Mouse (Mus musculus): ENCODE data around the gene Lamtor1. TPM values are rescaled to one million over a fixed set of nuclear protein-coding genes. Genes with fewer than 3 reads are reported as not detected.
"Not testable (repeated sequence)": the region's sequence is repeated elsewhere in the genome, so short reads cannot be mapped to it uniquely, and the experiment has no call there.

The Lamtor1 gene
- polyA plus RNA-seq, 1 experiment from 2014 or later = 132 TPM

GRCm38 (mm10) chr7:101935957-101936356, 30.3 kb downstream of the Lamtor1 start:
- Histone ChIP-seq H3K36me3 (ENCODE audit: control insufficient read depth, insufficient read depth, low read length) (no peaks in the 10 kb centered on the region), H3K9me3 (ENCODE audit: control insufficient read depth, low read length) (no peaks in the 10 kb centered on the region), H3K4me3 (ENCODE audit: low read depth, low read length) (no peak overlapping the region), H3K27me3 (ENCODE audit: control insufficient read depth, insufficient read depth, low read length) (no peaks in the 10 kb centered on the region), H3K9ac (ENCODE audit: low read length) (no peak overlapping the region), H3K4me2 (no peak overlapping the region), H3K27ac (ENCODE audit: low read depth, low read length) (no peak overlapping the region), H3K4me1 (ENCODE audit: control insufficient read depth, insufficient read depth, low read length) (peaks cover 5% of the 10 kb centered on the region; the same call in 1 of the 2 replicates)
- no peak for ATAC-seq (ENCODE audit: low FRiP score)
- over 99% methylated on average over 4 of the region's 4 CpGs for WGBS
- DNase-seq (ENCODE audit: low spot score, missing footprints) = no peak

GRCm38 (mm10) chr7:101936996-101937395, 31.3 kb downstream of the Lamtor1 start:
- whole genome bisulfite sequencing = 95% methylated on average over 4 of the region's 4 CpGs
- peaks cover 5% of the 10 kb centered on the region; the same call in 1 of the 2 replicates for H3K4me1 ChIP-seq (ENCODE audit: control insufficient read depth, insufficient read depth, low read length)
- no peak for DNase-seq (ENCODE audit: low spot score, missing footprints)
- no peaks in the 10 kb centered on the region for H3K36me3 ChIP-seq (ENCODE audit: control insufficient read depth, insufficient read depth, low read length)
- no peak overlapping the region for H3K4me3 ChIP-seq (ENCODE audit: low read depth, low read length)
- no peak overlapping the region for H3K4me2 ChIP-seq
- ATAC-seq (ENCODE audit: low FRiP score) = no peak
- H3K9ac ChIP-seq (ENCODE audit: low read length) = no peak overlapping the region
- H3K27me3 ChIP-seq (ENCODE audit: control insufficient read depth, insufficient read depth, low read length) = no peaks in the 10 kb centered on the region
- no peak overlapping the region for H3K27ac ChIP-seq (ENCODE audit: low read depth, low read length)
- H3K9me3 ChIP-seq (ENCODE audit: control insufficient read depth, low read length) = no peaks in the 10 kb centered on the region

GRCm38 (mm10) chr7:101937569-101937968, 31.9 kb downstream of the Lamtor1 start:
- no peak overlapping the region for H3K27ac ChIP-seq (ENCODE audit: low read depth, low read length)
- WGBS = 99% methylated on average over 4 of the region's 4 CpGs

GRCm38 (mm10) chr7:101938348-101938747, 32.6 kb downstream of the Lamtor1 start:
- H3K9me3 ChIP-seq (ENCODE audit: control insufficient read depth, low read length) = no peaks in the 10 kb centered on the region
- DNase-seq (ENCODE audit: low spot score, missing footprints) (no peak), ATAC-seq (ENCODE audit: low FRiP score) (no peak)
- 98% methylated on average over 2 of the region's 2 CpGs for WGBS
- no peak overlapping the region for H3K4me2 ChIP-seq
- no peak overlapping the region for H3K4me3 ChIP-seq (ENCODE audit: low read depth, low read length)
- H3K36me3 ChIP-seq (ENCODE audit: control insufficient read depth, insufficient read depth, low read length) = no peaks in the 10 kb centered on the region
- no peak overlapping the region for H3K9ac ChIP-seq (ENCODE audit: low read length)
- H3K27ac ChIP-seq (ENCODE audit: low read depth, low read length) = no peak overlapping the region
- H3K27me3 ChIP-seq (ENCODE audit: control insufficient read depth, insufficient read depth, low read length) = no peaks in the 10 kb centered on the region
- H3K4me1 ChIP-seq (ENCODE audit: control insufficient read depth, insufficient read depth, low read length) = peaks cover 3% of the 10 kb centered on the region; the same call in 1 of the 2 replicates

More at GRCm38 (mm10) chr7:101937569-101937968, 31.9 kb downstream of the Lamtor1 start:
- Histone ChIP-seq H3K4me3 (ENCODE audit: low read depth, low read length) (no peak overlapping the region), H3K4me1 (ENCODE audit: control insufficient read depth, insufficient read depth, low read length) (peaks cover 5% of the 10 kb centered on the region; the same call in 1 of the 2 replicates), H3K9me3 (ENCODE audit: control insufficient read depth, low read length) (no peaks in the 10 kb centered on the region), H3K27me3 (ENCODE audit: control insufficient read depth, insufficient read depth, low read length) (no peaks in the 10 kb centered on the region), H3K36me3 (ENCODE audit: control insufficient read depth, insufficient read depth, low read length) (no peaks in the 10 kb centered on the region), H3K4me2 (no peak overlapping the region), H3K9ac (ENCODE audit: low read length) (no peak overlapping the region)
- ATAC-seq (ENCODE audit: low FRiP score) (no peak), DNase-seq (ENCODE audit: low spot score, missing footprints) (no peak)

DNA sequence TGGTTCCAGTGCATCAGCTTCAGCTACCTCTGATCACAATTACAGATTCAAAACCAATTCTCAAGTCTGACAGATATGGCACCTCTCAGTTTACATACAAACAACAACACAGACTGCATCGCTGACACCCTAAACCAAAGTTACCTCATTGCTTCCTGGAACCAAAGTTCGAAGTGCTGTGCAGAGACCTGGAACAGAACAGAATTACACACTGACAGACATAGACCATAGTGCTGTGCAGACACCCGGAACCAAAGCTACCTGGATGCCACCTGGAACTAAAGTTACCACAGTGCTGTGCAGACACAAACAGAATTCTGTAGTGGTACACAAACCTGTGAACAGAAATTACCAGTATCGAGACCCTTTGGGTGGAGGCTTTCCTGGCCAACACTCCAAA, 34.1 kb downstream of the Lamtor1 start:
- ATAC-seq (ENCODE audit: low FRiP score) (no peak), DNase-seq (ENCODE audit: low spot score, missing footprints) (no peak)
- WGBS = 96% methylated on average over 4 of the region's 4 CpGs

GRCm38 (mm10) chr7:101949008-101949407, 43.3 kb downstream of the Lamtor1 start:
- not testable (repeated sequence) for H3K27ac ChIP-seq (ENCODE audit: low read depth, low read length); ATAC-seq (ENCODE audit: low FRiP score); H3K36me3 ChIP-seq (ENCODE audit: control insufficient read depth, insufficient read depth, low read length); H3K4me3 ChIP-seq (ENCODE audit: low read depth, low read length); H3K27me3 ChIP-seq (ENCODE audit: control insufficient read depth, insufficient read depth, low read length); H3K9ac ChIP-seq (ENCODE audit: low read length); H3K4me2 ChIP-seq; H3K9me3 ChIP-seq (ENCODE audit: control insufficient read depth, low read length); DNase-seq (ENCODE audit: low spot score, missing footprints); H3K4me1 ChIP-seq (ENCODE audit: control insufficient read depth, insufficient read depth, low read length)
- 89% methylated on average over 5 of the region's 5 CpGs for WGBS

More for the DNA sequence above, 34.1 kb downstream of the Lamtor1 start:
- Histone ChIP-seq H3K27me3 (ENCODE audit: control insufficient read depth, insufficient read depth, low read length) (no peaks in the 10 kb centered on the region), H3K36me3 (ENCODE audit: control insufficient read depth, insufficient read depth, low read length) (no peaks in the 10 kb centered on the region), H3K4me2 (no peak overlapping the region), H3K4me3 (ENCODE audit: low read depth, low read length) (no peak overlapping the region), H3K27ac (ENCODE audit: low read depth, low read length) (no peak overlapping the region), H3K9me3 (ENCODE audit: control insufficient read depth, low read length) (no peaks in the 10 kb centered on the region), H3K4me1 (ENCODE audit: control insufficient read depth, insufficient read depth, low read length) (peaks cover under 1% of the 10 kb centered on the region; the same call in 1 of the 2 replicates), H3K9ac (ENCODE audit: low read length) (no peak overlapping the region)

GRCm38 (mm10) chr7:101951648-101952047, 45.9 kb downstream of the Lamtor1 start:
- Histone ChIP-seq H3K9ac (ENCODE audit: low read length) (no peak overlapping the region), H3K36me3 (ENCODE audit: control insufficient read depth, insufficient read depth, low read length) (no peaks in the 10 kb centered on the region), H3K4me3 (ENCODE audit: low read depth, low read length) (no peak overlapping the region), H3K27ac (ENCODE audit: low read depth, low read length) (no peak overlapping the region), H3K9me3 (ENCODE audit: control insufficient read depth, low read length) (no peaks in the 10 kb centered on the region), H3K4me1 (ENCODE audit: control insufficient read depth, insufficient read depth, low read length) (no peaks in the 10 kb centered on the region), H3K27me3 (ENCODE audit: control insufficient read depth, insufficient read depth, low read length) (no peaks in the 10 kb centered on the region), H3K4me2 (no peak overlapping the region)
- 79% methylated on average over 1 of the region's 1 CpGs for WGBS
- DNase-seq (ENCODE audit: low spot score, missing footprints) = no peak
- no peak for ATAC-seq (ENCODE audit: low FRiP score)

DNA sequence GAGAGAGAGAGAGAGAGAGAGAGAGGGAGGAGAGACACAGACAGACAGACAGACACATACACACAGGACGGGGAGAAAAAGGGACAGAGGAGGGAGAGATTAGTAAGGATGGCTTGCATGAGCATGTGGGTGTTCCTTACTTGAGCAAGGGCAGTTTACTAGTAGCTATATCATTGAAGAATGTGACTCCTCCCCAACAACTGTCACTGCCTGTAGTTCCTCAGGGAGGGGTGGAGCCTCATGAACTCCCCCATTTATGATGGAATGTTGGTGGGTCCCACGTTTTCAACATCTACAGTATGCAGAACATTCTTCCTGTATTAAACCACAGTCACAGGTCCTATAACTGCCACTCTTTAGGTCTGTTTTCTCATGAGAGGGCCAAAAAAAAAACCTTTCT, 46.4 kb downstream of the Lamtor1 start:
- Histone ChIP-seq H3K4me3 (ENCODE audit: low read depth, low read length) (no peak overlapping the region), H3K4me2 (no peak overlapping the region), H3K36me3 (ENCODE audit: control insufficient read depth, insufficient read depth, low read length) (no peaks in the 10 kb centered on the region), H3K9ac (ENCODE audit: low read length) (no peak overlapping the region), H3K9me3 (ENCODE audit: control insufficient read depth, low read length) (no peaks in the 10 kb centered on the region), H3K27ac (ENCODE audit: low read depth, low read length) (no peak overlapping the region), H3K27me3 (ENCODE audit: control insufficient read depth, insufficient read depth, low read length) (no peaks in the 10 kb centered on the region), H3K4me1 (ENCODE audit: control insufficient read depth, insufficient read depth, low read length) (no peaks in the 10 kb centered on the region)
- DNase-seq (ENCODE audit: low spot score, missing footprints) (no peak), ATAC-seq (ENCODE audit: low FRiP score) (no peak)
- 66% methylated on average over 2 of the region's 2 CpGs for WGBS

GRCm38 (mm10) chr7:101954163-101954562, 48.5 kb downstream of the Lamtor1 start:
- Histone ChIP-seq H3K4me2 (no peak overlapping the region), H3K27ac (ENCODE audit: low read depth, low read length) (no peak overlapping the region), H3K9ac (ENCODE audit: low read length) (no peak overlapping the region), H3K4me1 (ENCODE audit: control insufficient read depth, insufficient read depth, low read length) (no peaks in the 10 kb centered on the region), H3K9me3 (ENCODE audit: control insufficient read depth, low read length) (no peaks in the 10 kb centered on the region), H3K36me3 (ENCODE audit: control insufficient read depth, insufficient read depth, low read length) (no peaks in the 10 kb centered on the region), H3K27me3 (ENCODE audit: control insufficient read depth, insufficient read depth, low read length) (no peaks in the 10 kb centered on the region), H3K4me3 (ENCODE audit: low read depth, low read length) (no peak overlapping the region)
- ATAC-seq (ENCODE audit: low FRiP score) = no peak
- WGBS = 93% methylated on average over 2 of the region's 2 CpGs
- no peak for DNase-seq (ENCODE audit: low spot score, missing footprints)

Data from midbrain, embryonic 11.5 days (tissue).